In genomic region chr7:35563071-35563470, GRCm38 (mm10) we compare ENCODE assay signal across 23 mouse cellular contexts. TPM values are rescaled to one million over a fixed set of nuclear protein-coding genes. Genes with fewer than 3 reads are reported as not detected.
"Had no signal": no experiment of that assay in that cellular context is flagged by ENCODE, and none has a peak within 500 bp of the region (broad histone marks: within the 10 kb centered on the region; RNA-seq: fewer than 3 reads in every experiment).

No protein-coding gene starts in this region.

- H3K36me3 ChIP-seq: limb, embryonic 12.5 days; limb, embryonic 15.5 days; lung, embryonic 15.5 days; midbrain, embryonic 10.5 days; midbrain, embryonic 15.5 days; neural tube, embryonic 12.5 days; neural tube, embryonic 15.5 days had no signal

- H3K9ac ChIP-seq: limb, embryonic 12.5 days; limb, embryonic 15.5 days; liver, embryonic 14.5 days; lung, embryonic 15.5 days; midbrain, embryonic 15.5 days; neural tube, embryonic 12.5 days; neural tube, embryonic 15.5 days had no signal

- H3K27ac ChIP-seq: limb, embryonic 12.5 days; limb, embryonic 15.5 days; liver, embryonic 14.5 days; lung, embryonic 15.5 days; midbrain, embryonic 10.5 days; midbrain, embryonic 15.5 days; neural tube, embryonic 12.5 days; neural tube, embryonic 15.5 days; stomach, postnatal 0 days had no signal

- DNase-seq: kidney, adult 9 months; kidney, postnatal 14 days; kidney, postnatal 4 days; left cerebral cortex, postnatal 4 days; lung, adult 18-20 months; lung, postnatal 10 days; lung, postnatal 36 days; right cerebral cortex, adult 18-20 months; right cerebral cortex, postnatal 14 days; right cerebral cortex, postnatal 4 days; thymus, adult 18-20 months; thymus, postnatal 36 days had no signal

- ATAC-seq: midbrain, embryonic 15.5 days had no signal

- H3K27me3 ChIP-seq: limb, embryonic 15.5 days; lung, embryonic 15.5 days; midbrain, embryonic 15.5 days; neural tube, embryonic 12.5 days; neural tube, embryonic 15.5 days had no signal

- H3K4me1 ChIP-seq: limb, embryonic 12.5 days; limb, embryonic 15.5 days; lung, embryonic 15.5 days; midbrain, embryonic 10.5 days; midbrain, embryonic 15.5 days; neural tube, embryonic 12.5 days; neural tube, embryonic 15.5 days had no signal

- H3K4me3 ChIP-seq: limb, embryonic 12.5 days; limb, embryonic 15.5 days; lung, embryonic 15.5 days; megakaryocyte, embryonic 14.5 days; midbrain, embryonic 10.5 days; midbrain, embryonic 15.5 days; neural tube, embryonic 12.5 days; neural tube, embryonic 15.5 days had no signal

- H3K9me3 ChIP-seq: limb, embryonic 12.5 days; limb, embryonic 15.5 days; lung, embryonic 15.5 days; megakaryocyte, embryonic 14.5 days; midbrain, embryonic 10.5 days; midbrain, embryonic 15.5 days; neural tube, embryonic 12.5 days; neural tube, embryonic 15.5 days had no signal

- H3K4me2 ChIP-seq: limb, embryonic 12.5 days; limb, embryonic 15.5 days; lung, embryonic 15.5 days; midbrain, embryonic 15.5 days; neural tube, embryonic 12.5 days; neural tube, embryonic 15.5 days had no signal

RNA-seq across cellular contexts. Expression of gene Tdrd12, which starts 25.5 kb away (rescaled TPM):
- polyA plus RNA-seq: midbrain, embryonic 10.5 days; stomach, embryonic 14.5 days had no signal
